Mouse (Mus musculus): ENCODE measurements around the gene Olfr93.

DNA sequence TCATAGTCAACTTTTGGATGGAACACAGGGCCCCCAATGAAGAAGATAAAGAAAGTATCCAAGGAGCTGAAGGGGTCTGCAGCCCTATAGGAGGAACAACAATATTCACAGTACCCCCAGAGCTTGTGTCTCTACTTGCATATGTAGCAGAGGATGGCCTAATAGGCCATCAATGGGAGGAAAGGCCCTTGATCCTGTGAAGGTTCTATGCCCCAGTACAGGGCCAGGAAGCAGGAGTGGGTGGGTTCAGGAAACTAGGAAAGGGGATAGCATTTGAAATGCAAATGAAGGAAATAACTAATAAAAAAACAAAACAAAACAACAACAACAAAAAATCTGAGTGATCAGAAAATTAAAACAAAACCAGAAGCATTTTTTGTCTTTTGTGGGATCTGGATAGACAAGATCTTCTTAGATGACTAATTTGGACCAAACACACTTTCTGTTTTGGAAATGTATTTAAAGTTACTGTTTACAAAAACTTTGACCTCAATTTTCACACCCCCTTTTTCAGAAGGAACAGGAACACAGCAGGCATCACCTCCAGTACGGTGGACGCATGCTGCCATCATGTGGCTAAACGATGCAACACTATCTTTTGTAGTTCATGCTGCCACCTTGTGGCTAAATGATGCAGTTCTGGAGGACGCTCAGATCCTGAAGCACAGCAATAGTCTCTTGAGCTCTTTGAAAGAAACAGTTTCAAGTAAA lies 42.1 kb upstream of the Olfr93 start:
- no peak for TF ChIP-seq CTCF (IDR thresholded peaks at IDR 0.05; ENCODE audit: insufficient read depth, low read depth, low read length)
- no peak for TF ChIP-seq POLR2A (IDR thresholded peaks at IDR 0.05; ENCODE audit: insufficient read depth, low read depth, low read length)

Data from olfactory bulb, adult 2 months (tissue).